Mouse (Mus musculus) cortical plate, adult 2 months (tissue): ENCODE results near the gene Gltp.

Source experiments
- CTCF ChIP-seq: fragments of 200-500 bp; IDR thresholded peaks from 2 replicates; pipeline ENCODE4 v1.5.1; 2011; ENCODE audit warnings: mild to moderate bottlenecking, control low read depth, low read length; ENCODE audit not compliant: insufficient read depth; ENCODE audit errors: extremely low read depth
- POLR2A ChIP-seq: fragments of 200-500 bp; IDR thresholded peaks from 2 replicates; pipeline ENCODE4 v1.6.1; 2011; ENCODE audit warnings: mild to moderate bottlenecking, low read length, control low read depth; ENCODE audit not compliant: insufficient read depth; ENCODE audit errors: extremely low read depth

DNA sequence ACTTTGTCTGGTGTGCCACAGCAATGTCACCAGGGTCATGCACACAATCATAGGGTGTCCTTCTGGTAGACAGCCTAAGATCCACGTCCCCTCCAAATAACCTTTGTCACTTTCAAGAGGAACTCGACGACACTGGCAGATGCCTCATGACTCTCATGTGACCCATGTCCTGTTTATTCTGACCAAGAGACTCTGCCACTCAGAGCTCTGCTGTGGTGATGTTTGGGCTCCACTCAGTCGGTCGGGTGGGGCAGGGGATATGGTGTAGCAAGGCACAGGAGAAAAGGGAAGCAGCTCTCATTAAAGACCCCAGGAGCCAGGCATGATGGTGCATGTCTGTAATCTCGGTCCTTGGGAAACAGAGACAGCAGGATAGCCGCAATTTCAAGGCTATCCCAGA, 8.2 kb upstream of the Gltp start:
- TF ChIP-seq POLR2A (no peak), CTCF (no peak)
